Mouse (Mus musculus) pancreas, adult 10 weeks (tissue): ENCODE results near the gene Gfer. TPM values are rescaled to one million over a fixed set of nuclear protein-coding genes. Genes with fewer than 3 reads are reported as not detected.

Experiments
- polyA plus RNA-seq: library from polyadenylated mRNA; stranded (reverse); fragments of 350-450 nt; fragmentation: Illumina TruSeq; extraction: RNeasy Lipid Tissue Mini Kit (QIAGEN cat#74804); gene quantifications from one replicate; pipeline ENCODE4 v1.2.3, GENCODE M21; 2015; ENCODE audit warnings: low read depth, low replicate concordance; ENCODE audit not compliant: insufficient read depth

Gene Gfer
- 10.7 TPM for polyA plus RNA-seq

GRCm38 (mm10) chr17:24696011-24696697 is at the start of gene Gfer, which contains the start of gene Noxo1:
Gene Gfer, minus strand, starts transcription at chr17:24696156.
Gene Noxo1, plus strand, starts transcription at chr17:24696234.

DNA sequence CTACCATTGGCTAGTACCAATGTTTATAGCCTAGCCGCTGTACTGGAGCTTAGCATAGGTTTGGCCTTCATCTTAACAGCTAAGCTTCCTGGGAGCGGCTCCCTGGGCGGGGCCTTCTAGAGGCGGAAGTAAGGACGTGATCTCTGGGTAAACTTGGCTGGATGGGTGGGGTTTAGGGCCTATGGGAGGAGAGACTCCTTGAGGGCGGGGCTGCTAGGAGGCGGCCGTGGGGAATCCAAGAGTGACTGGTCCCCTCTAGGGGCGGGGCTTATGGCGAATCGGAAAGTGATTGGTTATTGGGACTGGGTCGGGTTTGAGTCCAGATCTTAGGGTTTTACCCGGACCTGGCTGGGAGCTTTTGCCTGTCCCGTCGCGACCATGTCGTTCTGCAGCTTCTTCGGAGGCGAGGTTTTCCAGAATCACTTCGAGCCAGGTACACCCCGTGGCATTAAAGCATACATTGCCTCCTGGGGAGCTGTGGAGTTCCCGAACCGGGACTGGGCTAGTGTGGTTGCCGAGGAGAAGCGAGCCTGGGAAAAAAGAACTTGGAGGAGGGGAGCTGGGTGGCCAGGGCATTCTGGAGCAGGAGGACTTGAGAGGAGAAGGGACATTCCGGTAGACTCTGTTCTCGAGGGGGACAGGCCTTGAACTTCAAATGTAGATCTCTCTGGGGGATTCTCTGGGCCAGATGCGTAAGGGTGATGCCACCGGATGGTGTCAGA is 40.5 kb upstream of the Gfer start, which contains the start of gene Msrb1:
Gene Msrb1 (plus strand): TSS at position 313 of the 722 bp plus-strand sequence.

GRCm38 (mm10) chr17:24727618-24728017 is 31.7 kb upstream of the Gfer start, which contains the start of gene Rpl3l:
Gene Rpl3l, plus strand, starts transcription at chr17:24727820.

GRCm38 (mm10) chr17:24724184-24724583 is 28.2 kb upstream of the Gfer start, which contains the start of gene Ndufb10:
Gene Ndufb10, minus strand, starts transcription at chr17:24724478.

GRCm38 (mm10) chr17:24717943-24718342 is 22.0 kb upstream of the Gfer start, which contains the start of the genes Rnf151 and Rps2:
Gene Rnf151, minus strand, starts transcription at chr17:24718063.
Gene Rps2, plus strand, starts transcription at chr17:24718116.

GRCm38 (mm10) chr17:24706982-24707800 is 11.2 kb upstream of the Gfer start, which contains the start of gene Tbl3:
Gene Tbl3, minus strand, starts transcription at chr17:24707660.

GRCm38 (mm10) chr17:24689251-24690081 is 6.5 kb downstream of the Gfer start, which contains the start of gene Syngr3:
Gene Syngr3, minus strand, starts transcription at chr17:24689955.

GRCm38 (mm10) chr17:24669545-24670245 is 26.3 kb downstream of the Gfer start, which contains the start of gene Zfp598:
Gene Zfp598, plus strand, starts transcription at chr17:24669687.

GRCm38 (mm10) chr17:24658017-24658758 is 37.8 kb downstream of the Gfer start, which contains the start of gene Npw:
Gene Npw, minus strand, starts transcription at chr17:24658457.

GRCm38 (mm10) chr17:24650070-24650616 is 45.8 kb downstream of the Gfer start, which contains the start of gene Slc9a3r2:
Gene Slc9a3r2, minus strand, starts transcription at chr17:24650327.

Other genes starting within 250 kb of the Gfer start
- 22.8 TPM for gene E4f1, start 225.8 kb downstream of the Gfer start, polyA plus RNA-seq
- 5.2 TPM for gene Pgp, start 225.8 kb downstream of the Gfer start, polyA plus RNA-seq
- not detected for gene Bricd5, start 222.3 kb downstream of the Gfer start, polyA plus RNA-seq
- gene Mlst8, start 217.1 kb downstream of the Gfer start, polyA plus RNA-seq = 3.5 TPM
- 0.26 TPM for gene Caskin1, start 207.6 kb downstream of the Gfer start, polyA plus RNA-seq
- 28.2 TPM for gene Traf7, start 168.2 kb downstream of the Gfer start, polyA plus RNA-seq
- 35.0 TPM for gene Rab26, start 161.9 kb downstream of the Gfer start, polyA plus RNA-seq
- gene Pkd1, start 146.3 kb downstream of the Gfer start, polyA plus RNA-seq = 26.9 TPM
- gene Tsc2, start 63.5 kb downstream of the Gfer start, polyA plus RNA-seq = 50.0 TPM
- 3.5 TPM for gene Nthl1, start 63.5 kb downstream of the Gfer start, polyA plus RNA-seq
- gene Slc9a3r2, start 45.8 kb downstream of the Gfer start, polyA plus RNA-seq = 48.3 TPM
- gene Npw, start 37.7 kb downstream of the Gfer start, polyA plus RNA-seq = 1.6 TPM
- gene Zfp598, start 26.5 kb downstream of the Gfer start, polyA plus RNA-seq = 21.6 TPM
- 0.44 TPM for gene Syngr3, start 6.2 kb downstream of the Gfer start, polyA plus RNA-seq
- 1.6 TPM for gene Noxo1, start 78 bp upstream of the Gfer start, polyA plus RNA-seq
- gene Tbl3, start 11.5 kb upstream of the Gfer start, polyA plus RNA-seq = 6.0 TPM
- not detected for gene Rnf151, start 21.9 kb upstream of the Gfer start, polyA plus RNA-seq
- gene Rps2, start 22.0 kb upstream of the Gfer start, polyA plus RNA-seq = 538 TPM
- 66.2 TPM for gene Ndufb10, start 28.3 kb upstream of the Gfer start, polyA plus RNA-seq
- gene Rpl3l, start 31.7 kb upstream of the Gfer start, polyA plus RNA-seq = not detected
- 68.8 TPM for gene Msrb1, start 40.5 kb upstream of the Gfer start, polyA plus RNA-seq
- 1.0 TPM for gene Hs3st6, start 56.8 kb upstream of the Gfer start, polyA plus RNA-seq
- gene Meiob, start 108.1 kb upstream of the Gfer start, polyA plus RNA-seq = not detected
- gene Hagh, start 144.0 kb upstream of the Gfer start, polyA plus RNA-seq = 23.1 TPM
- 3.8 TPM for gene Fahd1, start 154.2 kb upstream of the Gfer start, polyA plus RNA-seq
- gene Igfals, start 169.8 kb upstream of the Gfer start, polyA plus RNA-seq = 3.4 TPM
- gene Nubp2, start 190.2 kb upstream of the Gfer start, polyA plus RNA-seq = 8.6 TPM
- gene Spsb3, start 190.5 kb upstream of the Gfer start, polyA plus RNA-seq = 7.3 TPM
- 8.7 TPM for gene Eme2, start 198.9 kb upstream of the Gfer start, polyA plus RNA-seq
- 13.1 TPM for gene Mrps34, start 199.0 kb upstream of the Gfer start, polyA plus RNA-seq
- gene Nme3, start 200.3 kb upstream of the Gfer start, polyA plus RNA-seq = 3.3 TPM
- 42.5 TPM for gene Mapk8ip3, start 240.8 kb upstream of the Gfer start, polyA plus RNA-seq